In the genomic region with DNA sequence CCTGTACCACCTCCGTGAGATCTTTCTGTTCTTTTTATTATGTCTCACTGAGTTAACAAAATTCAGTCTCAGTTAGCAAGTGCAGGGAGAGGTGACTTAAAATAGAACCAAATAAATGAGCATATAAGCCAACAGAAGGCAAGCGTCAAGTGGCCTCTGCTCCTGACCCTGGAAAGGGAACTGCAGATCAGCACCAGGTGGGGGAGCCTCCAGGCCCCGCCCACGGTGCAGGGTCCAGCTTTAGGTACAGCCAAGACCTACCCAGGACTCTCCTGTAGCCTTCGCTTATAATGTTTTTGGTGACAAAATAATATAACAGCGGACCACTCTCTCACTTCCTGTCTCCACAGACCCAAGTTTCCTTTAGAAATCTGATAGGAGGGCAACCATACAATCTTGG, we compare ENCODE assay signal across 15 mouse cellular contexts.
A peak's percentile ranks its signal among the peaks of the same experiment; 100 is the strongest.
DNase-seq lines count a peak whose midpoint lies in the region; ATAC-seq and TF ChIP-seq lines count a peak whose summit lies in the region.
"Had no signal": no experiment of that assay in that cellular context is flagged by ENCODE, and none has a peak within 500 bp of the region (broad histone marks: within the 10 kb centered on the region; RNA-seq: fewer than 3 reads in every experiment).

No protein-coding gene starts in this region.

- TF ChIP-seq CTCF in thymus, adult 2 months (IDR thresholded peaks at IDR 0.05; ENCODE audit: borderline replicate concordance, control insufficient read depth, extremely low read depth, insufficient read depth, low read length, poor library complexity) = no peak

- H3K4me2 ChIP-seq in heart, embryonic 15.5 days = no peak overlapping the region
- no peak overlapping the region for H3K4me2 ChIP-seq in heart, embryonic 12.5 days
- no peak overlapping the region for H3K4me2 ChIP-seq in kidney, embryonic 15.5 days
- H3K4me2 ChIP-seq: embryonic facial prominence, embryonic 12.5 days; neural tube, embryonic 13.5 days had no signal

- H3K4me1 ChIP-seq in heart, embryonic 15.5 days (replicated peaks) = peaks cover 89% of the 10 kb centered on the region
- peaks cover 94% of the 10 kb centered on the region for H3K4me1 ChIP-seq in heart, embryonic 12.5 days (replicated peaks)
- H3K4me1 ChIP-seq in thymus, adult 2 months (replicated peaks; ENCODE audit: control insufficient read depth, insufficient read depth, low read length) = peaks cover 79% of the 10 kb centered on the region
- peaks cover 97% of the 10 kb centered on the region for H3K4me1 ChIP-seq in kidney, embryonic 15.5 days

- TF ChIP-seq POLR2A in thymus, adult 2 months (IDR thresholded peaks at IDR 0.05; ENCODE audit: control insufficient read depth, extremely low read depth, insufficient read depth, low read length, poor library complexity) = no peak

- H3K9ac ChIP-seq in heart, embryonic 15.5 days = no peak overlapping the region
- H3K9ac ChIP-seq in heart, embryonic 12.5 days = no peak overlapping the region
- H3K9ac ChIP-seq in kidney, embryonic 15.5 days = no peak overlapping the region
- H3K9ac ChIP-seq: embryonic facial prominence, embryonic 12.5 days; neural tube, embryonic 13.5 days had no signal

- H3K36me3 ChIP-seq in heart, embryonic 15.5 days = no peaks in the 10 kb centered on the region
- H3K36me3 ChIP-seq in heart, embryonic 12.5 days = no peaks in the 10 kb centered on the region
- no peaks in the 10 kb centered on the region for H3K36me3 ChIP-seq in thymus, adult 2 months (ENCODE audit: control insufficient read depth, insufficient read depth, low read length)
- H3K36me3 ChIP-seq in kidney, embryonic 15.5 days = no peaks in the 10 kb centered on the region
- H3K36me3 ChIP-seq: embryonic facial prominence, embryonic 12.5 days; neural tube, embryonic 13.5 days had no signal

- no peak for ATAC-seq in heart, embryonic 15.5 days (replicated peaks; ENCODE audit: insufficient number of reproducible peaks, insufficient read depth, low FRiP score, low read depth)
- no peak for ATAC-seq in heart, embryonic 12.5 days (ENCODE audit: insufficient number of reproducible peaks, low FRiP score)
- no peak for ATAC-seq in kidney, embryonic 15.5 days (replicated peaks; ENCODE audit: low FRiP score)

- DNase-seq in thymus, adult 2 months = no peak
- no peak for DNase-seq in thymus, postnatal 0 days (ENCODE audit: low spot score)
- no peak for DNase-seq in right cerebral cortex, postnatal 25 days
- no peak for DNase-seq in urinary bladder, postnatal 36 days (ENCODE audit: low spot score in 2 of 2)
- DNase-seq: adrenal gland, adult 8-10 months; cerebellum, postnatal 25 days; gastrocnemius, postnatal 10 days; liver; right cerebral cortex, adult 18-20 months had no signal

- peak overlapping the region; percentile 72 for H3K27ac ChIP-seq in heart, embryonic 15.5 days
- no peak overlapping the region for H3K27ac ChIP-seq in heart, embryonic 12.5 days (ENCODE audit: poor library complexity, severe bottlenecking)
- peak overlapping the region; percentile 36; the same call in 1 of the 2 replicates for H3K27ac ChIP-seq in thymus, adult 2 months (ENCODE audit: control insufficient read depth, insufficient read depth, low read length)
- peak overlapping the region; percentile 81 for H3K27ac ChIP-seq in kidney, embryonic 15.5 days
- H3K27ac ChIP-seq: embryonic facial prominence, embryonic 12.5 days had no signal

- WGBS in heart, embryonic 15.5 days = 67% methylated on average over 6 of the region's 6 CpGs
- 68% methylated on average over 6 of the region's 6 CpGs for WGBS in heart, embryonic 12.5 days
- 48% methylated on average over 6 of the region's 6 CpGs for WGBS in thymus, adult 2 months
- WGBS in kidney, embryonic 15.5 days = 55% methylated on average over 6 of the region's 6 CpGs

- H3K27me3 ChIP-seq in heart, embryonic 15.5 days = no peaks in the 10 kb centered on the region
- H3K27me3 ChIP-seq in heart, embryonic 12.5 days (replicated peaks) = no peaks in the 10 kb centered on the region
- no peaks in the 10 kb centered on the region for H3K27me3 ChIP-seq in thymus, adult 2 months (ENCODE audit: control insufficient read depth, insufficient read depth, low read length)
- no peaks in the 10 kb centered on the region for H3K27me3 ChIP-seq in kidney, embryonic 15.5 days
- H3K27me3 ChIP-seq: embryonic facial prominence, embryonic 12.5 days; neural tube, embryonic 13.5 days had no signal

- H3K4me3 ChIP-seq in heart, embryonic 15.5 days = no peak overlapping the region
- no peak overlapping the region for H3K4me3 ChIP-seq in heart, embryonic 12.5 days
- H3K4me3 ChIP-seq in thymus, adult 2 months (ENCODE audit: control insufficient read depth, insufficient read depth, low read length) = no peak overlapping the region
- no peak overlapping the region for H3K4me3 ChIP-seq in kidney, embryonic 15.5 days (replicated peaks)
- H3K4me3 ChIP-seq: embryonic facial prominence, embryonic 12.5 days; hindbrain, embryonic 10.5 days; neural tube, embryonic 13.5 days had no signal

- H3K9me3 ChIP-seq in heart, embryonic 15.5 days (replicated peaks) = no peaks in the 10 kb centered on the region
- no peaks in the 10 kb centered on the region for H3K9me3 ChIP-seq in heart, embryonic 12.5 days (replicated peaks)
- no peaks in the 10 kb centered on the region for H3K9me3 ChIP-seq in kidney, embryonic 15.5 days (replicated peaks)
- H3K9me3 ChIP-seq: embryonic facial prominence, embryonic 12.5 days; hindbrain, embryonic 10.5 days; neural tube, embryonic 13.5 days had no signal
